Mouse (Mus musculus) lung, postnatal 0 days (tissue): Measurements from ENCODE around the gene Ms4a6c. TPM values are rescaled to one million over a fixed set of nuclear protein-coding genes. Genes with fewer than 3 reads are reported as not detected.

Source experiments
- ATAC-seq: fragments of 200-750 bp; cut with Nextera tagmentation; 2 replicates; pipeline ENCODE4 v1.8.0; 2017; ENCODE audit warnings: moderate library complexity
- DNase-seq: peaks from one replicate; pipeline ENCODE4 v3.0.0-alpha.2; 2016; ENCODE audit warnings: low spot score
- H3K27ac ChIP-seq: fragments of 300-500 bp; sonication (generic); 2 replicates; pipeline ENCODE4 v1.5.1; 2014; ENCODE audit warnings: antibody characterized with exemption, mild to moderate bottlenecking, low read length, mixed read lengths
- H3K27me3 ChIP-seq: fragments of 300-500 bp; sonication (generic); replicated peaks from 2 replicates; pipeline ENCODE4 v1.6.1; 2014; ENCODE audit warnings: low read length, mixed read lengths; ENCODE audit not compliant: insufficient read depth
- H3K36me3 ChIP-seq: fragments of 300-500 bp; sonication (generic); 2 replicates; pipeline ENCODE4 v1.6.1; 2014; ENCODE audit warnings: low read length, mixed read lengths; ENCODE audit not compliant: insufficient read depth
- H3K4me1 ChIP-seq: fragments of 300-500 bp; sonication (generic); 2 replicates; pipeline ENCODE4 v1.6.1; 2014; ENCODE audit warnings: antibody characterized with exemption, low read depth, low read length, mixed read lengths; ENCODE audit not compliant: insufficient read depth
- H3K4me2 ChIP-seq: fragments of 300-500 bp; sonication (generic); replicated peaks from 2 replicates; pipeline ENCODE4 v1.6.1; 2014; ENCODE audit warnings: low read depth, mild to moderate bottlenecking, low read length, moderate library complexity, mixed read lengths
- H3K4me3 ChIP-seq: fragments of 300-500 bp; sonication (generic); 2 replicates; pipeline ENCODE4 v1.5.1; 2014; ENCODE audit warnings: low read depth, low read length
- H3K9ac ChIP-seq: fragments of 300-500 bp; sonication (generic); replicated peaks from 2 replicates; pipeline ENCODE4 v1.6.1; 2014; ENCODE audit warnings: low read depth, mild to moderate bottlenecking
- H3K9me3 ChIP-seq: fragments of 300-500 bp; sonication (generic); 2 replicates; pipeline ENCODE4 v1.6.1; 2016; ENCODE audit warnings: low read length, mixed read lengths
- CTCF ChIP-seq: IDR thresholded peaks from 2 replicates; pipeline ENCODE4 v1.5.1; 2016; ENCODE audit warnings: antibody characterized with exemption, mild to moderate bottlenecking
- EP300 ChIP-seq: IDR thresholded peaks from 2 replicates; pipeline ENCODE4 v1.6.1; 2016; ENCODE audit warnings: antibody characterized with exemption, mild to moderate bottlenecking, control low read depth
- WGBS: fragments of 180-500 bp; shearing (Covaris S2); extraction: QIAGEN DNeasy Blood & Tissue Kit; methylation state at CpG from one replicate; pipeline ENCODE4 v1.1.7; 2014; 5-methylcytosine and 5-hydroxymethylcytosine counted together
- polyA plus RNA-seq: library from polyadenylated mRNA; unstranded; fragments of >200 nt; fragmentation: Nextera tagmentation; extraction: Ambion mirVana; gene quantifications from 2 replicates; pipeline ENCODE4 v1.2.1, GENCODE M21; 2015

Ms4a6c gene
- polyA plus RNA-seq, 1 experiment from 2014 or later: 12.6 TPM

DNA sequence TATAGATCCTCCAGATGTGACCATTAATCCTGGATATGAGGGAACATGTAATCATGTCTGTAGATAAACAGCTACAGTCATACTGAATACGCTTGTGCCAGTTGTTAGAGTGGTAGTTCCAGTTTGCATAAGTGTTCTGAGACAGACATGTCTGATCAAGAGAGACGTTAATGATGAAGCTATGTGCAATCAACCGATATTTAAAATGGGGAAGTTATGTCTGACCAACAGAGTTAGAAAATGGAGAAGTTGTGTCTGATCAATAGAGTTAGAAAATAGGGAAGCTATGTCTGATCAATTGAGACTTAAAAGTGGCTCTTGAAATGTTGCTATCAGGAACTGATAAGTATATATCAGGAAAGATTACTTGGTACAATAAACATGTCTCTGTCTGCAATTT, 16.1 kb downstream of the Ms4a6c start:
- Histone ChIP-seq H3K36me3 (no peaks in the 10 kb centered on the region), H3K9ac (no peak overlapping the region), H3K27me3 (no peaks in the 10 kb centered on the region), H3K9me3 (no peaks in the 10 kb centered on the region), H3K27ac (no peak overlapping the region), H3K4me3 (no peak overlapping the region), H3K4me2 (no peak overlapping the region), H3K4me1 (no peaks in the 10 kb centered on the region)
- 71% methylated on average over 3 of the region's 3 CpGs for whole genome bisulfite sequencing
- no peak for ATAC-seq
- DNase-seq: no peak
- TF ChIP-seq CTCF (no peak), EP300 (no peak)

DNA sequence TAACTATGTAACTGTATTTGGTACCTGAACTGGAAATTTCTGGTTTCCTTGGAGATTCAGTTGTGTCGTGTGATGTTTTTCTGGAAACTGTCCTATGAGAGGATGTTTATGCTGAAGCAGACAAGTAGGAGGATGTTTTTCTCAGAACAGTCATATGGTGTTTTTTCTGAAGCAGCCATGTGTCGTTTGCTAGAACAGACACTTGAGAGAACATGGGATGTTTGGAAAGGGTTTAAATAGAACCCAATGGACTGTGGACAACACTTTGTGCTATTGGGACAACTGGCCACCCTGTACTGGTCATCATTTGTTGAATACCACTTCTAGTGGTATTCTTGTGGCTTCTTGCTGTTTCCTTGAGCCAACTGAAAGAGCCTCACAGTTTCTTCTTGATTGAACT, 16.6 kb downstream of the Ms4a6c start, which contains the start of gene Gm8369:
Gm8369 (plus strand) TSS at position 193 of the 400 bp plus-strand sequence.
- Histone ChIP-seq H3K36me3 (no peaks in the 10 kb centered on the region), H3K27ac (no peak within 1 kb of the TSS), H3K4me1 (no peaks in the 10 kb centered on the region), H3K4me2 (no peak within 1 kb of the TSS), H3K9me3 (no peaks in the 10 kb centered on the region), H3K9ac (no peak within 1 kb of the TSS), H3K27me3 (no peaks in the 10 kb centered on the region), H3K4me3 (no peak within 1 kb of the TSS)
- WGBS: 49% methylated on average over 2 of the region's 2 CpGs
- DNase-seq (no peak), ATAC-seq (no peak)
- TF ChIP-seq CTCF: no peak
- no peak for TF ChIP-seq EP300

DNA sequence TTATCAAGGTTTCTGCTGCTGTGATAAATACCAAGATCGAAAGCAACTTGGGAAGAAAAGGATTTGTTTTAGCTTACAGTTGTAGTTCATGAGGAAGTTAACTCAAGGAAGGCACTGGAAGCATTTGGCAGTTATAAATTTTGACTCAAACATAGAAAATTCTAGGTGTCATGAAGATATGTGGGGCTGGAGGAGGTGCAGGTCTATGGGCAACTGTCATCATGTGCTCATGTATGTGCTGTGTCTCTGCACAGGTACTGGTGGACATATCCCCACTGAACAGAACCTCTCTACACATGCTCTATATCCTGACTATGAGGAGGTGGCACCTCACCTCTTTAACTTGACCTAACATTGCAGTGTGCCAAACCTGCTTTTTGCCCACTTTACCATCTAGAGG, 17.4 kb downstream of the Ms4a6c start:
- Histone ChIP-seq H3K36me3 (no peaks in the 10 kb centered on the region), H3K27me3 (no peaks in the 10 kb centered on the region), H3K4me3 (no peak overlapping the region), H3K9ac (no peak overlapping the region), H3K4me1 (no peaks in the 10 kb centered on the region), H3K9me3 (no peaks in the 10 kb centered on the region), H3K4me2 (no peak overlapping the region), H3K27ac (no peak overlapping the region)
- 73% methylated on average over 1 of the region's 1 CpGs for WGBS
- TF ChIP-seq EP300: no peak
- no peak for TF ChIP-seq CTCF
- ATAC-seq (no peak), DNase-seq (no peak)

DNA sequence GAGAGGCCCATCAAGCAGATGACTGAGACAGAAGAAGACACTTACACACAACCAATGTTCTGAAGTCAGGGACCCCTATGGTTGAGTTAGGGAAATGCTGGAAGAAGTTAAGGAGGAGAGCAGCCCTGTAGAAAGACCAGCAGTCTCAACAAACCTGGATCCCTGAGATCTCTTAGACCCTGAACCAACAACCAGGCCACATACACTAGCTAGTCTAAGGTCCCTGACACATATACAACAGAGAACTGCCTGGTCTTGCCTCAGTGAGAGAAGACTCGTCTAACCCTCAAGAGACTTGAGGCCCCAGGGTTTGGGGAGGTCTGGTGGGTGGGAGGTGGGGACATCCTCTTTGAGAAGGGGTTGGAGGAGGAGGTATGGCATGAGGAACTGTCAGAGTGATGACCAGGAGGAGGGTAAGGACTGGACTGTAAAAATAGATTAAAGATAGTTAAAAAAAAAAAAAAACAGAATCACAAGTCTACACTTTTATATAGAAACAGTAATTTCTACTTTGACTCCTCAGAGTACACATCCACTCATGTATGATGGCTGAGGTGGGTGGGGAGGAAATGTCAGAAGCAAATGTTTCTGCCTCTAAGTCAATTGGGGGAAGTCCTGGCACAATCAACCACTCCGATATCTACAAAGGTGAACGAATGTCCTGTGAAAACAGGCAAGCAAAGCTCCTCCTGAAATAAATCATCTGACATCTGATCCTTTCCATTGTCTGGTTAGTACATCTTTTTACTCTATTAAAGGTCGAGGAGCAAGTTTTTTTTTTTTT, 22.4 kb downstream of the Ms4a6c start:
- Histone ChIP-seq H3K4me2 (no peak overlapping the region), H3K27ac (no peak overlapping the region), H3K4me3 (no peak overlapping the region), H3K4me1 (no peaks in the 10 kb centered on the region), H3K9ac (no peak overlapping the region), H3K9me3 (no peaks in the 10 kb centered on the region), H3K36me3 (no peaks in the 10 kb centered on the region), H3K27me3 (no peaks in the 10 kb centered on the region)
- WGBS: 51% methylated on average over 4 of the region's 4 CpGs
- ATAC-seq (no peak), DNase-seq (no peak)
- TF ChIP-seq EP300 (no peak), CTCF (no peak)

DNA sequence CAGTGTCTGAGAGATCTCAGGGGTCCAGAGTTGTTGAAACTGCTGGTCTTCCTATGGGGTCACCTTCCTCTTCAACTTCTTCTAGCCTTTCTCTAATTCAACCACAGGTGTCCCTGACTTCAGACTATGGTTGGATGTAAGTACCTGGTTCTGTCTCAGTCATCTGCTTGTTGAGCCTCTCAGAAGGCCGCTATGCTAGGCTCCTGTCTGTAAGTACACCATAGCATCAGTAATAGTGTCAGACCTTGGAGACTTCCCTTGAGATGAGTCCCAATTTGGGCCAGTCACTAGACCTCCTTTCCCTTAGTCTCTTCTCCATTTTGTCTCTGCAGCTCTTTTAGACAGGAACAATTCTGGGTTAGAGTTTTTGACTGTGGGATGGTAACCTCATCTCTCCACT, 23.5 kb downstream of the Ms4a6c start:
- no peak for DNase-seq
- Histone ChIP-seq H3K27ac (no peak overlapping the region), H3K27me3 (no peaks in the 10 kb centered on the region), H3K4me1 (no peaks in the 10 kb centered on the region), H3K9me3 (no peaks in the 10 kb centered on the region), H3K9ac (no peak overlapping the region), H3K4me2 (no peak overlapping the region), H3K36me3 (no peaks in the 10 kb centered on the region), H3K4me3 (no peak overlapping the region)
- no peak for ATAC-seq
- 56% methylated on average over 1 of the region's 1 CpGs for WGBS
- TF ChIP-seq CTCF: no peak
- TF ChIP-seq EP300: no peak

DNA sequence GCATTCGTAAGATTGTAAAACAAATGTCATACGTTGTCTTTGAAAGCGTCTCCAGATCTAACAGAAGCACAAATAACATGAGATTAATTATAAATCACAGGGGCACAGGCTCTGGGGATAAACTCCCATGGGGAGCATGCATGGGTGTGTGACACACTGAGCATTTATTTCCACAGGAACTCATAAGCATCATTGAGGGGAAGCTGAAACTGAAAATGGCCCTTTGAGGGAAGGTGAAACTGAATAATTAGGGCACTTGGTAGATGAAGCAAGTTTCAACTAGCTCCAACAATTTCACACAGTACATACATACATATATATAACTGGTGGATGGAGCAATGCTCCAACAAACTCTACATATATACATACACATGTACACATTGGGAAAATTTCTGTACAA, 25.4 kb downstream of the Ms4a6c start:
- ATAC-seq: no peak
- Histone ChIP-seq H3K27me3 (no peaks in the 10 kb centered on the region), H3K4me2 (no peak overlapping the region), H3K27ac (no peak overlapping the region), H3K4me3 (no peak overlapping the region), H3K9ac (no peak overlapping the region), H3K9me3 (no peaks in the 10 kb centered on the region), H3K36me3 (no peaks in the 10 kb centered on the region), H3K4me1 (no peaks in the 10 kb centered on the region)
- DNase-seq: no peak
- TF ChIP-seq EP300 (no peak), CTCF (no peak)
- WGBS: 63% methylated on average over 3 of the region's 3 CpGs
